In genomic region chr11:63573271-63573670, GRCm38 (mm10) we compare ENCODE assay signal across 23 mouse cellular contexts.
A peak's percentile ranks its signal among the peaks of the same experiment; 100 is the strongest.
DNase-seq lines count a peak whose midpoint lies in the region; ATAC-seq and TF ChIP-seq lines count a peak whose summit lies in the region.
"Had no signal": no experiment of that assay in that cellular context is flagged by ENCODE, and none has a peak within 500 bp of the region (broad histone marks: within the 10 kb centered on the region; RNA-seq: fewer than 3 reads in every experiment).

No protein-coding gene starts in this region.

- H3K4me3 ChIP-seq in forebrain, postnatal 0 days (ENCODE audit: low read depth, low read length) = no peak overlapping the region
- H3K4me3 ChIP-seq in forebrain, embryonic 11.5 days (ENCODE audit: low read depth, low read length) = no peak overlapping the region
- H3K4me3 ChIP-seq: forebrain, embryonic 12.5 days; heart, adult 2 months; hindbrain, embryonic 10.5 days; hindbrain, embryonic 13.5 days had no signal

- WGBS in forebrain, postnatal 0 days = 54% methylated on average over 2 of the region's 2 CpGs
- 82% methylated on average over 2 of the region's 2 CpGs for WGBS in forebrain, embryonic 11.5 days

- peak; percentile 72 for DNase-seq in forebrain, postnatal 0 days
- DNase-seq in forebrain, embryonic 11.5 days (ENCODE audit: low spot score) = no peak
- peak; percentile 6 for DNase-seq in layer of hippocampus, adult 9-11 months
- DNase-seq in layer of hippocampus, postnatal 36 days = no peak
- DNase-seq in brain, embryonic 14.5 days (ENCODE audit: low read depth) = peak; percentile 72
- DNase-seq in brain, embryonic 18.5 days (ENCODE audit: low read depth, low spot score) = peak; percentile 50
- no peak for DNase-seq in testis, postnatal 10 days (ENCODE audit: low spot score)
- DNase-seq: adrenal gland, adult 2 months; adrenal gland, postnatal 14 days; cerebellum, adult 18-20 months; cerebellum, adult 9-10 months; cerebellum, postnatal 14 days; gastrocnemius, postnatal 10 days; gastrocnemius, postnatal 36 days; heart, adult 2 months; heart, postnatal 36 days had no signal

- no peaks in the 10 kb centered on the region for H3K4me1 ChIP-seq in forebrain, postnatal 0 days (ENCODE audit: insufficient read depth)
- H3K4me1 ChIP-seq in forebrain, embryonic 11.5 days (replicated peaks; ENCODE audit: control insufficient read depth, insufficient read depth, low read length) = no peaks in the 10 kb centered on the region
- H3K4me1 ChIP-seq: forebrain, embryonic 12.5 days; hindbrain, embryonic 10.5 days; hindbrain, embryonic 13.5 days had no signal

- H3K9me3 ChIP-seq in forebrain, postnatal 0 days (ENCODE audit: low read length) = no peaks in the 10 kb centered on the region
- no peaks in the 10 kb centered on the region for H3K9me3 ChIP-seq in forebrain, embryonic 11.5 days (ENCODE audit: control insufficient read depth, low read length)
- H3K9me3 ChIP-seq: forebrain, embryonic 12.5 days; hindbrain, embryonic 10.5 days; hindbrain, embryonic 13.5 days had no signal

- no peak overlapping the region for H3K9ac ChIP-seq in forebrain, postnatal 0 days
- no peak overlapping the region for H3K9ac ChIP-seq in forebrain, embryonic 11.5 days (ENCODE audit: low read length)
- H3K9ac ChIP-seq: forebrain, embryonic 12.5 days; hindbrain, embryonic 13.5 days had no signal

- no peak for TF ChIP-seq POLR2A in brain, embryonic 14.5 days (IDR thresholded peaks at IDR 0.05; ENCODE audit: borderline replicate concordance, extremely low read depth, insufficient read depth, insufficient read length, poor library complexity, severe bottlenecking)

- no peak for TF ChIP-seq CTCF in forebrain, postnatal 0 days (IDR thresholded peaks at IDR 0.05; ENCODE audit: low read depth)
- no peak for TF ChIP-seq CTCF in brain, embryonic 14.5 days (IDR thresholded peaks at IDR 0.05; ENCODE audit: borderline replicate concordance, extremely low read depth, insufficient read depth, insufficient read length)

- no peak overlapping the region for H3K27ac ChIP-seq in forebrain, postnatal 0 days (ENCODE audit: low read depth, low read length)
- H3K27ac ChIP-seq in forebrain, embryonic 11.5 days (ENCODE audit: low read depth, low read length) = no peak overlapping the region
- H3K27ac ChIP-seq: forebrain, embryonic 12.5 days; heart, adult 2 months; hindbrain, embryonic 10.5 days; hindbrain, embryonic 13.5 days had no signal

- H3K36me3 ChIP-seq in forebrain, postnatal 0 days (ENCODE audit: insufficient read depth) = no peaks in the 10 kb centered on the region
- H3K36me3 ChIP-seq in forebrain, embryonic 11.5 days (ENCODE audit: control insufficient read depth, insufficient read depth, low read length) = no peaks in the 10 kb centered on the region
- H3K36me3 ChIP-seq: forebrain, embryonic 12.5 days; hindbrain, embryonic 10.5 days; hindbrain, embryonic 13.5 days had no signal

- ATAC-seq in forebrain, postnatal 0 days = no peak
- no peak for ATAC-seq in forebrain, embryonic 11.5 days (replicated peaks; ENCODE audit: low FRiP score)
- ATAC-seq: CD4-positive, CD25-positive, alpha-beta regulatory T cell, adult 4 months; hindbrain, embryonic 16.5 days; intestine, embryonic 16.5 days had no signal

- H3K27me3 ChIP-seq in forebrain, postnatal 0 days (ENCODE audit: insufficient read depth, low read length) = no peaks in the 10 kb centered on the region
- no peaks in the 10 kb centered on the region for H3K27me3 ChIP-seq in forebrain, embryonic 11.5 days (ENCODE audit: control insufficient read depth, insufficient read depth, low read length)
- H3K27me3 ChIP-seq: forebrain, embryonic 12.5 days; hindbrain, embryonic 13.5 days had no signal

- H3K4me2 ChIP-seq in forebrain, postnatal 0 days (ENCODE audit: low read depth) = no peak overlapping the region
- H3K4me2 ChIP-seq in forebrain, embryonic 11.5 days (ENCODE audit: low read depth, low read length, severe bottlenecking) = no peak overlapping the region
- H3K4me2 ChIP-seq: forebrain, embryonic 12.5 days; heart, embryonic 11.5 days; hindbrain, embryonic 13.5 days had no signal

Comparison
In these comparisons a context has a peak if more than half of its experiments do, and no peak if none do; other contexts are left out.
1. DNase-seq: peak in forebrain, postnatal 0 days (single experiment), layer of hippocampus, adult 9-11 months (single experiment), brain, embryonic 14.5 days (single experiment) and brain, embryonic 18.5 days (single experiment); none in forebrain, embryonic 11.5 days (single experiment), layer of hippocampus, postnatal 36 days (0 of 2) and testis, postnatal 10 days (single experiment).